Mouse (Mus musculus): ENCODE data around the gene Lrp8.

Gene Lrp8

GRCm38 (mm10) chr4:107807796-107808195 lies 5.7 kb downstream of the Lrp8 start:
- intact Hi-C loops (cut with DNase I): no loop called here

DNA sequence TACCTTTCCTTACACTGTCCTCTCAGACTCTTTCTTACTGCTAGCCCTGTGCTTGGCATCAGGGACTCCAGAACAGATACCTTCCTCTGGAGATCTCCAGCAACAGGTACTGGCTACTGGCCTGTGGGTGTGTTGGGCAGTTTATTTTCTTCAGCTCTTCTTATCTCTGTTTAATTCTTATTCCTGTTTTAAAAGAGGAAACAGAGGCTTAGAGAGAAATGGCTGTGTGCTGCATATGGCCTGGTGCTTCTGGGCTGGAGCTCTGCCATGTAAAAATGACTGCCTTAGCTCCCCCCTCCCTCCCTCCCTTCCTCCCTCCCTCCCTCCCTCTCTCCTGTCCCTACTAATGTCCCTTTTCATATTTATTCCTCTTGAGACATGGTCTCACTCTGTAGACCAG lies 6.6 kb downstream of the Lrp8 start:
- intact Hi-C loops (cut with DNase I): no loop called here

GRCm38 (mm10) chr4:107811006-107811405 lies 8.9 kb downstream of the Lrp8 start:
- intact Hi-C loops (cut with DNase I): no loop called here

DNA sequence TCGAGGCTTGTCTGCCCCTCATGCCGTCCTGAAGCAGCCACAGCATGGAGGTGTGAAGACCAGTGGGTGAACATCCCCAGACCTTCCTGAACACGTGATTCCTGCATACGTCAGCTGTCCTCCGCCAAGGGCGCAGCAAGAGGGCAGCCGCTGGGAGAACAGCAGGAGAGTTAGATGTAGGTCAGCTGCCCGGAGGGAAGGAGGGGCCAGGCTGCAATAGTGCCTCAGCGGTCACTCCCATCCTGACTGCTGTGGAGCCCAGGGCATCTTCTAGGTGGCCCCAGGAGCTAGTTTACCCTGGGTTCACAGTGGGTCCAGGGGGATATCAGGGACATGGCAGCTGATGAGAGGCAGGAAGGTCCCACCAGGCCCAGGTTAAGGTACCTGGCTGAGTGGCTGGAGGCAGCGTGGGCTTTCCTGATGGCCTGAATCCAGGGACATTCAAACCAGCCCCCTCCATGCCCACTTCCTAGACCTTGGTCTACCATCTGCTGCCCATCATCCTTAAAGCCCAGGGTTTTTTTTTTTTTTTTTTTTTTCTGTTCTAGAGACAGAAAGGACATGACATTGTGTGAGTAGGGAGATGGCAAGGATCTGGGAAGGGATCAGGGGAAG lies 9.8 kb downstream of the Lrp8 start:
- intact Hi-C loops (cut with DNase I): no loop called here

- intact Hi-C loops (cut with DNase I): no loop called here
Observed at GRCm38 (mm10) chr4:107812336-107812735, 10.3 kb downstream of the Lrp8 start.

- intact Hi-C loops (cut with DNase I): no loop called here
Observed at GRCm38 (mm10) chr4:107816459-107816858, 14.4 kb downstream of the Lrp8 start.

DNA sequence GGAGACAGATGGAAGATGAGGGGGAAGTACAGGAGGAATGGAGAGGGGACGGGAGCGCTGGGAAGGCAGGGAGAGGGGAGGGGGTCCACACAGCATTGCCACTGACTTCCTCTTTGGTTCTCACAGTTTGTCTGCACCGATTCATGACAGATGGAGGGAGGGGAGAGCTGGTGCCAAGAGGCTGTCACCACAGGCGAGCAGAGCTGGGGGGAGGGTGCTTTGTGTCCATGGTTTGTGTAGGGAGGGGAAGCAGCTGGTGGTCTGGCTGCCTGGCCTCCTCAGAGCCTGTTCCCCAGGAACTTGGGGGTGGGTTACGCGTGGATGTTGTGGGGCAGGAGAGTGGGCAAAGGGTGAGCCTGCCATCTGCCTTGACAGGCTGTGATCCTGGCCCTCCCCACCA lies 15.4 kb downstream of the Lrp8 start:
- intact Hi-C loops (cut with DNase I): no loop called here

DNA sequence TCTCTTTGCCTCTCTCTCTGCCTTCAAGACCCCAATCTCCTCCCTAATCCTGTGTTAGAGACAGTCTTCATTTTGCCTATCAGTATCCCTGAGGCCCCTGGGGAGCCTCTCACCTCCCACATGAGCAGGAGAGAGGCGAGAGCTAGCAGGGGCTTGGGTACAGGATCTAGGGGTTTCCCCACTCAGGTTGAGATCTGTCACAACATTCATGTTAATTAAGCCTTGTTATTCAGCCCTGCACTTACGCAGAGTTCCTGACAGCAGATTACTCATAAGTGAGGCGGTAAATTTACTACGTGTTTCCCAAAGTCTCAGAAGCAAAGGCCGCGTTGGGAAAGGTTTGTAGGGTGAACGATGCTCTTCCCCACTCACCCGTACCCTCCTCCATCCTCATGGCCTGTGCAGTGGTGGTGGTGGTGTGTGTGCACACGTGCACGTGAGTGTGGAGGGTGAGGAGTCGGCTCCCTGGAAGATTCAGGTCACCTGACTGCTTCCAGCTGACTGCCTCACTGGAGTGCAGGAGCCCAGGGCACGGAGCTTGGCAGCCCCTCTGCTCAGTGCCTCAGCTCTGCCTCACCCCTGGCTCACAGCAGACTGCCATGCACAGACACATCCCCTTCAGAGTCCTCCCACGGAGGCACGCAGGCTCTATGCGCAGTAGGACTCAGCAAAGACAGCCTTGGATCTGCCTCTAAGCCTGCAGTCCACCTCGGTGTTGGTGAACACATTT lies 18.1 kb downstream of the Lrp8 start:
- intact Hi-C loops (cut with DNase I): no loop called here

- intact Hi-C loops (cut with DNase I): no loop called here
Observed at GRCm38 (mm10) chr4:107820856-107821619, 19.0 kb downstream of the Lrp8 start.

GRCm38 (mm10) chr4:107822936-107823411 lies 20.9 kb downstream of the Lrp8 start:
- intact Hi-C loops (cut with DNase I): no loop called here

DNA sequence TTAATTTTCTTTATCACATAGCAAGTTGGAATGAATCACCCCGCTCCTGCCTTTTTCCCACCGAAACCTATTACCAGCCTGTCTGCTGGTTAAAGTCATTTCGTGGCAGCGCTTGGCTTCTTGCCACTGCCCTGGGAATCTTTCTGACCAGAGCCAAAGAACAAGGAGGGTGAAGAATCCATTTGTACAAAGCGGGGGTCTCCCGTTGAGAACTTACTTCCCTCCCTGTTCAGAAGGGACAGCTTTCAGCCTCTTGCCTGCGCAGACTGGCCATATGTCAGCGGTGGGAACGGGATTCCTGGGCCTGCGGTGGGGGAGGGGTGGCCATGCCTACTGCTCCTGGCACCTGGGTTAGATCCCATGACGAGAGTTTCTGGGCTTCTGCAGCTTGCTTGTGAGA lies 21.4 kb downstream of the Lrp8 start:
- intact Hi-C loops (cut with DNase I): no loop called here

DNA sequence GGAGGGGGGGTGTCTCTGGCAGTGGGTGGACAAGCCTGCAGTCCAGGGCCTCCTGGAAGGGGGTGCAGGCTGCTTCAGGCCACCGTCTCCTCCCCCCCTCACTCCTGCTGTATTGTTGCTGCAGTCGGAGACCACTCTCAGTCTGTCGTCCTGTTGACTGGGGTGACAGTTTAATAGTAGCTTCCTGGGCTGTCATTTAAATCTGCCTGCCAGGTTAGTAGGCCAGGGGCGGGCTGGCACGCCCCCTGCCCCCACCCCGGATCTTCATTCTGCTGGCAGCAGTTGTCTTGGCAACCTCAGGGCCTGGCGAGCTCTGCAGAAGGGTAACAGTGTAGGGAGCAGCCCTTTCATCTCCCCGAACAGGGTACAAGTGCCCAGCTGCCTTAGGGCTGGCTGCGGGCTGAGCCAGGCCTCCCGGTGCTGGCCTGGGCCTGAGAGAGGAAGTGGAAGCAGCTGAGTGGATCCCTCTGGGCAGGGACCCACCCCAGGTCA lies 26.7 kb downstream of the Lrp8 start:
- intact Hi-C loops (cut with DNase I): no loop called here

- intact Hi-C loops (cut with DNase I): no loop called here
Observed at GRCm38 (mm10) chr4:107829675-107830074, 27.6 kb downstream of the Lrp8 start.

- intact Hi-C loops (cut with DNase I): no loop called here
Observed at GRCm38 (mm10) chr4:107830189-107830588, 28.1 kb downstream of the Lrp8 start.

DNA sequence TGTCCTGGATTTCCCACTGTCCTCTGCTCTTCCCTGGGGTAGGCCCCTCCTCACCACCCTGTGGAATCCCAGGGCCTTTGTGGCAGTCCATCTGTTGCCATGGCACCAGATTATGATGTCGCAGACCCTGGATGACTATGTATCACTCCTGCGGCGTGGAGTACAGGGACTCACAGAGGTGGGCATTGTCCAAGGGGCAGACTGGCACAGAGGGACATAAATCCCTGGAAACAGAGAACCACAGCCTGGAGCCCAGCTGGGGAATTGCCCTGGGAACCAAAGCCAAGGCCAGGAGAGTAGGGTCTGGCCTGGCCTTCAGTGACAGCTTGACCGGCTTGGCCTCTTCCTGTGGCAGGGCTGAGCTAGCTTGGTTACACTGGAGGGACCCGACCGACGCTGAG lies 28.8 kb downstream of the Lrp8 start:
- intact Hi-C loops (cut with DNase I): no loop called here

GRCm38 (mm10) chr4:107831678-107832077 lies 29.6 kb downstream of the Lrp8 start:
- intact Hi-C loops (cut with DNase I): no loop called here

GRCm38 (mm10) chr4:107833525-107833924 lies 31.5 kb downstream of the Lrp8 start:
- intact Hi-C loops (cut with DNase I): no loop called here

GRCm38 (mm10) chr4:107834643-107835314 lies 32.7 kb downstream of the Lrp8 start:
- intact Hi-C loops (cut with DNase I): no loop called here

- intact Hi-C loops (cut with DNase I): no loop called here
Observed at GRCm38 (mm10) chr4:107835508-107835909, 33.4 kb downstream of the Lrp8 start.

- intact Hi-C loops (cut with DNase I): no loop called here
Observed at GRCm38 (mm10) chr4:107836758-107837157, 34.7 kb downstream of the Lrp8 start.

GRCm38 (mm10) chr4:107837910-107838309 lies 35.8 kb downstream of the Lrp8 start:
- intact Hi-C loops (cut with DNase I): no loop called here

DNA sequence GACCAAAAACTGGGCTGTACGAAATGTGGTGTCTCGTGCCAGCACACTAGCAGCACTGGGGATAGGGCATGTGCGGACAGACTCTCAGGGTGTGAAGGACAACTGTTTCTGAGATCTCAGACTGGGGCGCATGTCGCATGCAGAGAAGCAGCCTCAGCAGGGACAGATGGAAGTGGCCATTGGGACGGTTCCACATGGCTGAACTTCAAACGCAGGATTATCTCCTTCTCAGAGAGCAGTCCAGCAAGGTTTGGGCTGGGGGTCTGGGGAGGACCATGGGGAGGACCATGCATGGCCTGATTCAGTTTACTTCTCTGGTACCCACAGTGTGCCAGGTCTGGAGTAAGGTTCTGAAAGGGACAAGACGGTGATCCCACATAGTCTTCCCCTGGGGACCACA lies 41.6 kb downstream of the Lrp8 start:
- intact Hi-C loops (cut with DNase I): no loop called here
